7 mouse cellular contexts compared by ENCODE assay signal in the genomic region with DNA sequence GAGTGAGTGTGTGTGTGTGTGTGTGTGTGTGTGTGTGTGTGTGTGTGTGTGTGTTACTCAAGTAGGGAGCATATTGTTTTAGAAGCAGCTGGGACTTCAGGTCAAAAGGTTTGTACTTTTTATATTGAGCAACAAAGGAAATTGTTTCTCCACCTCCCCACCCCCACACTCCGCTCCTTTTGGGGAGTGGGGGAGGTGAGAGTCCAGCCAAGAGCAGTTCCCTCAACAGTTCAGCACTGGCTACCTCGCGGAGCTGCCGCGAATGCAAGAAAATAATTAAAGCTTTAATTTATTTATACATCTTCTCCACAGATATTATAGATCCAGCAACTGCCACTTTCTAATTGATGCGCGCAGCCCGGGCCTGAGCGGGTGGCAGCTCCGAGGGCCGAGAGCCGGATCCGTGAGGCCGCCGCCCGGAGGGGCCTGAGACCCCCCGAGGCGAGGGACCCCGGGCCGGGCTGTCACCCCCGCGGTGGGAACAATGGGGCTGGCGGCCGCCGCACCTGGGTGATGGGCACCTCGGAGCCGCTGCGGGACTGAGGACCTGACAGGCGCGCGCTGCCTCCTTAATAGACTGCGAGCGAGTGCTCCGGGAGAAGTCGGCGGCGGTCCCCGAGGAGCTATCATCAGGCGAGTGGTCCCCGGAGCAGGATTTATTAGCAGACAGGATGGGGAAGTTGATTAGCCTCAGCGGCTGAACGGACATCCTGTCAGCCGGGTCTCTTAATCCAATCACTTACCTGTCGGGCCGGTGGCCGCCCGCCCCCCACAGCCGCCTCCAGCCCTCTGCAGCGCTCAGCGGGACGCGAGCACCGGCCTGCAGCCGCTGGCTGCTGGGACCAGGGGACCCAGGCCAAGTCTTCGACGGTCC.
A peak's percentile ranks its signal among the peaks of the same experiment; 100 is the strongest.
DNase-seq lines count a peak whose midpoint lies in the region; ATAC-seq and TF ChIP-seq lines count a peak whose summit lies in the region.

No protein-coding gene starts in this region.

- no peak overlapping the region for H3K27ac ChIP-seq in layer of hippocampus, adult 2 months
- H3K27ac ChIP-seq in hindbrain, embryonic 13.5 days: peak overlapping the region; percentile 74
- peak overlapping the region; percentile 34; the same call in 1 of the 2 replicates for H3K27ac ChIP-seq in midbrain, embryonic 15.5 days

- H3K4me1 ChIP-seq in hindbrain, embryonic 13.5 days (replicated peaks): peaks cover 18% of the 10 kb centered on the region
- H3K4me1 ChIP-seq in midbrain, embryonic 15.5 days: peaks cover 13% of the 10 kb centered on the region

- peak overlapping the region; percentile 75 for H3K9ac ChIP-seq in hindbrain, embryonic 13.5 days
- peak overlapping the region; percentile 58 for H3K9ac ChIP-seq in midbrain, embryonic 15.5 days

- TF ChIP-seq CTCF in layer of hippocampus, adult 2 months (conservative IDR thresholded peaks at IDR 0.05): no peak

- peaks cover 64% of the 10 kb centered on the region for H3K27me3 ChIP-seq in hindbrain, embryonic 13.5 days
- H3K27me3 ChIP-seq in midbrain, embryonic 15.5 days (replicated peaks): peaks cover 12% of the 10 kb centered on the region

- H3K36me3 ChIP-seq in hindbrain, embryonic 13.5 days: no peaks in the 10 kb centered on the region
- no peaks in the 10 kb centered on the region for H3K36me3 ChIP-seq in midbrain, embryonic 15.5 days (replicated peaks)

- peak; percentile 81 for ATAC-seq in hindbrain, embryonic 13.5 days (ENCODE audit: low FRiP score)
- ATAC-seq in midbrain, embryonic 15.5 days (replicated peaks): peak; percentile 62; the same call in 1 of the 2 replicates
- ATAC-seq in frontal cortex, adult (ENCODE audit: low TSS enrichment): no peak

- H3K4me3 ChIP-seq in layer of hippocampus, adult 2 months: peak overlapping the region; percentile 46
- peak overlapping the region; percentile 51 for H3K4me3 ChIP-seq in hindbrain, embryonic 13.5 days
- H3K4me3 ChIP-seq in midbrain, embryonic 15.5 days: peak overlapping the region; percentile 64

- H3K4me2 ChIP-seq in hindbrain, embryonic 13.5 days: peak overlapping the region; percentile 93
- peak overlapping the region; percentile 99 for H3K4me2 ChIP-seq in midbrain, embryonic 15.5 days

- WGBS in hindbrain, embryonic 13.5 days: under 1% methylated on average over 54 of the region's 56 CpGs
- WGBS in midbrain, embryonic 15.5 days: under 1% methylated on average over 56 of the region's 56 CpGs

- no peaks in the 10 kb centered on the region for H3K9me3 ChIP-seq in hindbrain, embryonic 13.5 days
- no peaks in the 10 kb centered on the region for H3K9me3 ChIP-seq in midbrain, embryonic 15.5 days

- no peak for DNase-seq in layer of hippocampus, adult 2 months (ENCODE audit: low spot score in 2 of 2)
- no peak for DNase-seq in layer of hippocampus, postnatal 25 days (ENCODE audit: extremely low spot score in 1 of 2, low spot score in 1 of 2)
- DNase-seq in embryo, embryonic 11 days: peak; percentile 71
- DNase-seq in thymus, postnatal 25 days: no peak
